Mouse (Mus musculus): ENCODE data around the gene Lmo7.
A peak's percentile ranks its signal among the peaks of the same experiment; 100 is the strongest.

Lmo7 gene

GRCm38 (mm10) chr14:101837176-101837575 is 107.4 kb downstream of the Lmo7 start:
- DNase-seq (ENCODE audit: low spot score in 2 of 2): no peak

GRCm38 (mm10) chr14:101838231-101838839 is 108.6 kb downstream of the Lmo7 start:
- peak; percentile 48 to 72 for DNase-seq (ENCODE audit: low spot score in 2 of 2)

GRCm38 (mm10) chr14:101839771-101840731 is 110.3 kb downstream of the Lmo7 start:
- DNase-seq (ENCODE audit: low spot score in 2 of 2): peak; percentile 66 to 84

GRCm38 (mm10) chr14:101841271-101841670 is 111.5 kb downstream of the Lmo7 start:
- DNase-seq (ENCODE audit: low spot score in 2 of 2): no peak

- DNase-seq (ENCODE audit: low spot score in 2 of 2): no peak
These were observed 112.8 kb downstream of the Lmo7 start for GRCm38 (mm10) chr14:101842521-101842920.

- DNase-seq (ENCODE audit: low spot score in 2 of 2): peak; percentile 70 to 82
These were observed 113.7 kb downstream of the Lmo7 start for GRCm38 (mm10) chr14:101843443-101843842.

- DNase-seq (ENCODE audit: low spot score in 2 of 2): no peak
These were observed 114.7 kb downstream of the Lmo7 start for GRCm38 (mm10) chr14:101844467-101844866.

- no peak for DNase-seq (ENCODE audit: low spot score in 2 of 2)
These were observed 116.5 kb downstream of the Lmo7 start for GRCm38 (mm10) chr14:101846097-101846882.

GRCm38 (mm10) chr14:101847520-101847919 is 117.8 kb downstream of the Lmo7 start:
- DNase-seq (ENCODE audit: low spot score in 2 of 2): no peak

GRCm38 (mm10) chr14:101852584-101853195 is 122.9 kb downstream of the Lmo7 start:
- no peak for DNase-seq (ENCODE audit: low spot score in 2 of 2)

- no peak for DNase-seq (ENCODE audit: low spot score in 2 of 2)
These were observed 123.5 kb downstream of the Lmo7 start for GRCm38 (mm10) chr14:101853207-101853606.

GRCm38 (mm10) chr14:101853722-101854121 is 124.0 kb downstream of the Lmo7 start:
- no peak for DNase-seq (ENCODE audit: low spot score in 2 of 2)

GRCm38 (mm10) chr14:101854226-101854625 is 124.5 kb downstream of the Lmo7 start:
- no peak for DNase-seq (ENCODE audit: low spot score in 2 of 2)

GRCm38 (mm10) chr14:101859305-101859886 is 129.6 kb downstream of the Lmo7 start:
- DNase-seq (ENCODE audit: low spot score in 2 of 2): no peak

GRCm38 (mm10) chr14:101862088-101862487 is 132.3 kb downstream of the Lmo7 start:
- no peak for DNase-seq (ENCODE audit: low spot score in 2 of 2)

- DNase-seq (ENCODE audit: low spot score in 2 of 2): peak; percentile 38 to 58
These were observed 137.4 kb downstream of the Lmo7 start for GRCm38 (mm10) chr14:101867071-101867733.

GRCm38 (mm10) chr14:101869145-101869544 is 139.4 kb downstream of the Lmo7 start:
- DNase-seq (ENCODE audit: low spot score in 2 of 2): no peak

GRCm38 (mm10) chr14:101869661-101870060 is 139.9 kb downstream of the Lmo7 start:
- DNase-seq (ENCODE audit: low spot score in 2 of 2): no peak

GRCm38 (mm10) chr14:101870171-101870902 is 140.6 kb downstream of the Lmo7 start:
- DNase-seq (ENCODE audit: low spot score in 2 of 2): peak; percentile 73 to 74

- no peak for DNase-seq (ENCODE audit: low spot score in 2 of 2)
These were observed 143.1 kb downstream of the Lmo7 start for GRCm38 (mm10) chr14:101872846-101873245.
